Mouse (Mus musculus): Measurements from ENCODE around the gene Mrgprx1.

Gene Mrgprx1

GRCm38 (mm10) chr7:48027497-48027896 is at the start of gene Mrgprx1:
Gene Mrgprx1 (minus strand): TSS chr7:48027597.
- DNase-seq (ENCODE audit: low read depth, low spot score), result no peak

- DNase-seq (ENCODE audit: low read depth, low spot score), result no peak
Observed at GRCm38 (mm10) chr7:48075521-48075920, 48.1 kb upstream of the Mrgprx1 start.

GRCm38 (mm10) chr7:48046475-48047185 is 19.2 kb upstream of the Mrgprx1 start:
- DNase-seq (ENCODE audit: low read depth, low spot score), result no peak

DNA sequence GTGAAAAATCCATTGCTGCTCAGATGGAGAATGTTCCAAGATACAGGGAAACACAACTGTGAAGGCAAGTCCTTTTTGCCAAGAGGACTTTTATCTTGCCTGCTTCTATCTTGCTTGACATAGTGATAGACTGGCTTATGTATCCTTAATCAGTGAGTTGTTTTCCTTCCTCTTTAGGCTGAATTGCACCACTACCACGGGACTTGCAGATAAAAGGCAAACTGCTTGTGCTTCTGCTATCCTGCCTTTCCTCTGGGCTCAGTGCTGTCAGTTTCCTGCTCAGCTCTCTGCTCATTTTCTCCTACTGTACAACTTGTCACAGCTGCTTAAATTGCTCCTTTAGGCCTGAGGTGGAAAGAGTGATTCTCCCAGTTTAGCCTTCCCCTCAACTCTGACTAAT is 16.6 kb upstream of the Mrgprx1 start:
- peak; percentile 2 for DNase-seq (ENCODE audit: low read depth, low spot score)

DNA sequence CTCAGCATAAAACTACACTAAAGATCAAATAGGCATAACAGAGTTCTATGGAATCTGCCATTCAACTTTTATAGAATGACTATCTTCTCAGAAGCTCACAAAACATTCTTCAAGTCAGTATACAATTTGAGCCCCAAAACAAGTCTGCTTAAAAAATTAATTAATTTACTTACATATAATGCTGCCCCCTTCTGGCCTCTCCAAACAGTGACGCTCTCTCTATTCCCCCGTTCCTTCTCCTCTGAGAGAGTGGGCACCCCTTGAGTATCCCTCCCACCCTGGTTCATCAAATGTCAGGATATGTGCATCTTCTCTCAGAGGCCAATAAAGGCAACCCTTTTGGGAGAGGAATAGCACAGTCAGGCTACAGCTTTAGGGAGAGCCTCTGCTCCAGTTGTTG is 9.5 kb downstream of the Mrgprx1 start:
- no peak for DNase-seq (ENCODE audit: low read depth, low spot score)

DNA sequence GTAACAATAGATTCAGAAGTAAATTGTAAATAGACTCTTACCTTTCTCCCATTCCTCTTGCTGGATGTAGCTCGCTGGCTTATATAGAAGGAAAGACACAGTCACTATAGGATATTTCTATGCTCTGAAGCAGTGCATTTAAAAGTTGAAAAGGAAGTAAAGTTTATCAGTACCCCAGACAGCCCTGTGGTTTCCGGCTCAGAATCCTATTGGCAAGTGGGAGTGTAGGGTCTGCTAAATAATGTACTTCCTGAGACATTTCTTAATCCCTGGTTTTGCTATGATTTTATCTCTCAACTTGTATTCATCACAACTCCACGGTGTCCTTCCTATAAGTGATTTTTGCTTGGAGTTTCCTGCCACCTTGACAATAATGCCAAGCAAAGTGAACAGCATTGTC is 31.7 kb downstream of the Mrgprx1 start:
- DNase-seq (ENCODE audit: low read depth, low spot score), result no peak

DNA sequence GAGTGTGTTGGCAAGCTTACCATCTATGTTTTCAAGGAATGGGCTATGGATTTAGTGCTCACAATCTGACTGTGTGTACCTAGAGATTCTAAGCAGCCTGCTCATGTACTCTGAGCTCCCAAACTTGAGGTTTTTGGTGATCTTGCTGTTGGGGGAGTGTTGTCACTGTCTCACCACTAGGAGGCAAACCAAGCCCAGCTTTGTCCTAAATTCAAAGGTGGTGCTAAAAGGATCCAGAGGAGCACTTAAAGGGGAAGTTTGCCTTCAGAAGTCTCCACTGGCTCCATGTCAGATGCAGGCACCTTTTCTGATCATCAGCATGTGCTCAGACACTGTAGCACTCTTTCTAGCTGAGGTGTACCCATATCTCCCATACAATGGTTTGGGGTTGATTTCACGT is 40.6 kb downstream of the Mrgprx1 start:
- DNase-seq (ENCODE audit: low read depth, low spot score), result peak; percentile 1

DNA sequence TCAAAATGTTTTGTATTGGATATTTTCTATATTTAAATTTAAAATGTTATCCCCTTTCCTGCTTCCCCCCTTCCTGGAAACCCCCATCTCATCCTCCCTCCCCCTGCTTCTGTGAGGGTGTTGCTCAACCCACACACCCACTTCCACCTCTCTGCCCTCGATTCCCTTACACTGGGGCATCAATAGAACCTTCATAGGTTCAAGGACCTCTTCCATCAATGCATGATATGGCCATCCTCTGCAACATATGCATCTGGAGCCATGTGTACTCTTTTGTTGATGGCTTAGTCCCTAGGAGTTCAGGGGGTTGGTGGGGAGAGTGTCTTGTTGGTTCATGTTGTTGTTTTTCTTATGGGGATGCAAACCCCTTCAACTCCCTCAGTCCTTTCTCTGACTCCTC is 45.4 kb downstream of the Mrgprx1 start, which contains the start of gene Mrgpra4:
Mrgpra4 (minus strand) TSS at position 101 of the 400 bp plus-strand sequence.
- DNase-seq (ENCODE audit: low read depth, low spot score), result no peak
